Mouse (Mus musculus): ENCODE data around the gene Kcnmb2.
A peak's percentile ranks its signal among the peaks of the same experiment; 100 is the strongest.

Kcnmb2 gene

GRCm38 (mm10) chr3:32128391-32128790, 226.1 kb downstream of the Kcnmb2 start:
- no peak for ATAC-seq (ENCODE audit: insufficient number of reproducible peaks, low FRiP score, low TSS enrichment)

GRCm38 (mm10) chr3:32130696-32131095, 228.4 kb downstream of the Kcnmb2 start:
- no peak for ATAC-seq (ENCODE audit: insufficient number of reproducible peaks, low FRiP score, low TSS enrichment)

GRCm38 (mm10) chr3:32132395-32133004, 230.2 kb downstream of the Kcnmb2 start:
- no peak for ATAC-seq (ENCODE audit: insufficient number of reproducible peaks, low FRiP score, low TSS enrichment)

GRCm38 (mm10) chr3:32144194-32144593, 241.9 kb downstream of the Kcnmb2 start:
- no peak for ATAC-seq (ENCODE audit: insufficient number of reproducible peaks, low FRiP score, low TSS enrichment)

- ATAC-seq (ENCODE audit: insufficient number of reproducible peaks, low FRiP score, low TSS enrichment), result no peak
Measured at GRCm38 (mm10) chr3:32144655-32145054, 242.3 kb downstream of the Kcnmb2 start.

GRCm38 (mm10) chr3:32147739-32148138, 245.4 kb downstream of the Kcnmb2 start:
- ATAC-seq (ENCODE audit: insufficient number of reproducible peaks, low FRiP score, low TSS enrichment), result no peak

GRCm38 (mm10) chr3:32149851-32150570, 247.7 kb downstream of the Kcnmb2 start:
- no peak for ATAC-seq (ENCODE audit: insufficient number of reproducible peaks, low FRiP score, low TSS enrichment)

- no peak for ATAC-seq (ENCODE audit: insufficient number of reproducible peaks, low FRiP score, low TSS enrichment)
Measured at GRCm38 (mm10) chr3:32180519-32180918, 278.2 kb downstream of the Kcnmb2 start.

GRCm38 (mm10) chr3:32185855-32186522, 283.7 kb downstream of the Kcnmb2 start:
- no peak for ATAC-seq (ENCODE audit: insufficient number of reproducible peaks, low FRiP score, low TSS enrichment)

- peak; percentile 38; the same call in 1 of the 2 replicates for ATAC-seq (ENCODE audit: insufficient number of reproducible peaks, low FRiP score, low TSS enrichment)
Measured at GRCm38 (mm10) chr3:32188521-32188920, 286.2 kb downstream of the Kcnmb2 start.

GRCm38 (mm10) chr3:32188955-32189354, 286.6 kb downstream of the Kcnmb2 start:
- ATAC-seq (ENCODE audit: insufficient number of reproducible peaks, low FRiP score, low TSS enrichment), result no peak

GRCm38 (mm10) chr3:32189956-32190355, 287.6 kb downstream of the Kcnmb2 start:
- ATAC-seq (ENCODE audit: insufficient number of reproducible peaks, low FRiP score, low TSS enrichment), result no peak

GRCm38 (mm10) chr3:32194014-32194413, 291.7 kb downstream of the Kcnmb2 start:
- ATAC-seq (ENCODE audit: insufficient number of reproducible peaks, low FRiP score, low TSS enrichment), result no peak

GRCm38 (mm10) chr3:32226755-32227154, 324.4 kb downstream of the Kcnmb2 start:
- no peak for ATAC-seq (ENCODE audit: insufficient number of reproducible peaks, low FRiP score, low TSS enrichment)

GRCm38 (mm10) chr3:32236766-32237165, 334.5 kb downstream of the Kcnmb2 start:
- ATAC-seq (ENCODE audit: insufficient number of reproducible peaks, low FRiP score, low TSS enrichment), result no peak
